Mouse (Mus musculus) megakaryocyte, embryonic 14.5 days (primary cell): ENCODE results near the gene Lurap1l.

ENCODE experiments used
- FLI1 ChIP-seq: IDR thresholded peaks from 2 replicates; pipeline ENCODE4 v1.6.1; 2012; ENCODE audit warnings: low read length, inconsistent platforms, mixed read lengths
- GATA1 ChIP-seq: IDR thresholded peaks from 3 replicates; pipeline ENCODE4 v1.6.1; 2012; ENCODE audit warnings: mixed read lengths, low read length, inconsistent platforms, borderline replicate concordance

DNA sequence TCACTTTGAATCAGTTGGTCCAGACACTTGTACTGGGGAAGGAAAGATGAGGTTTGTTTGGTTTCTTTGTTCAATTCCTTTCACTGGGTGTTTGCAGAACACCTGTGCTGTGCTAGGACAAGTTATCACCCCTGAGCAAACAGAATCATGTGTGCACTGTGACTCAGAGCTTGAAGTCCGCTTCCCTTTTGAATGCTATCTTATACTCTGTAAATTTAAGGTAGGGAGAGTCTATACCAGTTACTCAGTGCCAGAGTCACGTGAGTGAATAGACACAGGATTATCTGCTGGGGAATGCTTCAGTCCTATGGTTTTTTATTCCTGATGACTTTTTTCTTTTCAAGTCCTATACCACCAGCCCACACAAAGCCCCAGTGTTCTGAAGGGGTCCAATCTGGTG, 39.3 kb downstream of the Lurap1l start:
- TF ChIP-seq FLI1, result no peak
- TF ChIP-seq GATA1, result no peak
